Mouse (Mus musculus) layer of hippocampus, adult 9-10 months (tissue): ENCODE results near the gene Ppp2r2d.

Source experiments
- DNase-seq: peaks from one replicate; pipeline ENCODE4 v3.0.0; 2022; ENCODE audit warnings: low spot score

Gene Ppp2r2d

DNA sequence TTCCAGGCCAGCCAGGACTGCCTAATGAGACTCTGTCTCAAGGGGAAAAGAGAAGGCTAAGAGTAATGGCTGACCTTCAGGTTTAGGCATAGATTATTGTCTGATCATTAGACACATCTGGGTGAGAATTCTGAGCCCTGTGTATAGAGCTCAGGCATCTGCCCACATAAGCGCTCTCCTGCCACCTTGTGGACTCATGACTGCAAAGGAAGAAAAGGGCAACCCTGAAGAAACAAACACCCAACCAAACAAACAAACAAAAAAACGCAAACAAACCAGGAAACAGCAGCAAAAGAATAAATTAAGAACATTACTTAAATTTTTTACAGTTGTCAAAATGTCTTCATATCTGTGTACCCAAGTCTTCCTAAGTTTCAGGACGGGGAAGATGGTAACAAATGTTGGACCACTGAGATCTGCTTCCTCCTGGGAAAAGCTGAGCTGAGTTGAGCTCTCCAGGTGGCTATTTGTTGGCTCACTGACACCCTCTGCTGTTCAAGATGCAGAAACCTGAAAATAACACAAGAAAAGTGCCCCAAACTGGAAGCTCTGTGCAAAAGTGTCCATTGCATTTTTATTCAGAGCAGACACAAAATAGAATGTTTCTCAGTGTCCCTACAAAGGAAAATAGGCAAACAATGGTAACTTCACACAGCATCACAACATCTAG lies 78.0 kb downstream of the Ppp2r2d start:
- DNase-seq = no peak

DNA sequence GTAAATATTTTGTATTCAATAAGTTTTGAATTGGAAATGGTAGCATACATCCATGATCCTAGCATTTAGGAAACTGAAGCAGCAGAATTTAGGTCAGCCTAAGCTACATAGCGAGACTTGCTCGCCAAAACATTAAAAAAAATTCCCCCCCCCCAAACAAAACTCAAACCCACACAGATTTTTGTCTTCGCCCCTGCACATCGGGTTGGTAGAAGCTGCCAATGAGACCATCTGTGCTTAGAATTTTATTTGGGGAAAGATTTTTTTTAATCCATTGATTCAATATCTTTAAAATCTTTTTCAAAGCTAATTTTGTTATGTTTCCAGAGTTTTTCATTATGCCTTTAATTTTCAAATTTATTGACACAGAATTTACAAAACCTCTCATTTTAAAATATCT lies 82.6 kb downstream of the Ppp2r2d start:
- no peak for DNase-seq
